Mouse (Mus musculus): ENCODE measurements around the gene Grn. TPM values are rescaled to one million over a fixed set of nuclear protein-coding genes. Genes with fewer than 3 reads are reported as not detected.

Gene Grn
- total RNA-seq, 2 experiments from 2014 or later = 60.6 to 66.4 TPM

- no peak for DNase-seq (ENCODE audit: low spot score in 2 of 2)
- no peak overlapping the region for H3K27ac ChIP-seq
Measured at GRCm38 (mm10) chr11:102415034-102415802, 14.9 kb upstream of the Grn start.

GRCm38 (mm10) chr11:102417160-102417559 lies 13.0 kb upstream of the Grn start:
- no peak overlapping the region for H3K4me3 ChIP-seq
- no peak overlapping the region for H3K27ac ChIP-seq
- TF ChIP-seq CTCF (conservative IDR thresholded peaks at IDR 0.05) = no peak
- DNase-seq (ENCODE audit: low spot score in 2 of 2) = no peak

More at GRCm38 (mm10) chr11:102415034-102415802, 14.9 kb upstream of the Grn start:
- no peak overlapping the region for H3K4me3 ChIP-seq
- TF ChIP-seq CTCF (conservative IDR thresholded peaks at IDR 0.05) = no peak

- Histone ChIP-seq H3K27ac (no peak overlapping the region), H3K4me3 (no peak overlapping the region)
- no peak for DNase-seq (ENCODE audit: low spot score in 2 of 2)
- TF ChIP-seq CTCF (conservative IDR thresholded peaks at IDR 0.05) = no peak
Measured at GRCm38 (mm10) chr11:102418887-102419286, 11.2 kb upstream of the Grn start.

DNA sequence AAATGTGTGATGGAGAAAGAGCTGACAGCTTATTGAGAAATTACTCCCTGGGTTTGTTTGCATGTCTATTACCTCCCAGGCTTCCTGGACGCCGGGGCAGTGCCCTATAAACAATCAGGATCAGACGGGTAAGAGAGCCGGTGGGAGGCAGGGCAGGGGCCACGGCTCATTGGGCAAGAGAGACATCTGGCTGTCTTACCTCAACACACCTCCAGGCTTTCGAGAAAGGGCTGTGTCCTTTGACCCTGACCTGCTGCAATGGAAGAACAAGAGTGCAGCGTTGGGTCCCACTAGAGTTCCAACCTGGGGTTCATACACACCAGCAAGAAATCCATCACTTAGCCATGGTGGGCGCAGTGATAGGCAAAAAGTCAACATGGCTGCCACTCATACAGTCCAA lies 8.6 kb upstream of the Grn start:
- no peak for DNase-seq (ENCODE audit: low spot score in 2 of 2)
- Histone ChIP-seq H3K4me3 (no peak overlapping the region), H3K27ac (no peak overlapping the region)
- no peak for TF ChIP-seq CTCF (conservative IDR thresholded peaks at IDR 0.05)

GRCm38 (mm10) chr11:102424666-102425065 lies 5.4 kb upstream of the Grn start:
- no peak overlapping the region for H3K4me3 ChIP-seq
- H3K27ac ChIP-seq = no peak overlapping the region
- DNase-seq (ENCODE audit: low spot score in 2 of 2) = no peak
- no peak for TF ChIP-seq CTCF (conservative IDR thresholded peaks at IDR 0.05)

DNA sequence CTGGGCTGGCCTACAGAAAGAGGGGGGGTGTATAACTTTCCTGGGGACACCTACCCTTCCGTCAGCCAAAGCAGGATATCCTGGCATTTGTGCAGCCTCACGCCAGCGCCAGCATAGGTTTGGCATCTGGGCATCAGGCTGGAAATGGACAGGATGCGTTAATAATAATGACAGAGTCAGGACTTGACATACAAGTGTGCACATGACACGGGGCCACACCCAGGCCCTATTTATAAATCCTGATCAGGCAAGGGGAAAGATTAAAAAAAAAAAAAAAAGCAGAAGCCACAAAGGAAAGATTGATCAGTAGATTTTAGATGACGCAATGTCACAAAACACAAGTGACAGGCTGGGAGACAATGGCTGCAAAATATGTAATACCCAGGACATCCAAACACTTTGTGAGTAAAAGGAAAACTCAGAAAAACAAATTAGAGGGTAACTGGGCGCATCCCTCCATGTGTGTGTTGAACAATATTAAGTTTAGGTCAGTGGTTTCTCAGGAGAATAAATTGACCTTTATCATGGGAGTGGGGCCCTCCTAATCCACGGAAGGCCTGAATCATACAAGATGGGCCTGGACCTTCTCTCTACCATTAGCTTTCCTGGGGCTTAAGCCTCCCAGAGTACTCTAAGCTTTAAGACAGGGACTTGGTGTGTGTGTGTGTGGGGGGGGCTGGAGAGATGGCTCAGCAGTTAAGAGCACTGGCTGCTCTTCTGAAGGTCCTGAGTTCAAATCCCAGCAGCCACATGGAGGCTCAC lies 4.4 kb upstream of the Grn start:
- H3K4me3 ChIP-seq = no peak overlapping the region
- no peak overlapping the region for H3K27ac ChIP-seq
- no peak for TF ChIP-seq CTCF (conservative IDR thresholded peaks at IDR 0.05)
- no peak for DNase-seq (ENCODE audit: low spot score in 2 of 2)

DNA sequence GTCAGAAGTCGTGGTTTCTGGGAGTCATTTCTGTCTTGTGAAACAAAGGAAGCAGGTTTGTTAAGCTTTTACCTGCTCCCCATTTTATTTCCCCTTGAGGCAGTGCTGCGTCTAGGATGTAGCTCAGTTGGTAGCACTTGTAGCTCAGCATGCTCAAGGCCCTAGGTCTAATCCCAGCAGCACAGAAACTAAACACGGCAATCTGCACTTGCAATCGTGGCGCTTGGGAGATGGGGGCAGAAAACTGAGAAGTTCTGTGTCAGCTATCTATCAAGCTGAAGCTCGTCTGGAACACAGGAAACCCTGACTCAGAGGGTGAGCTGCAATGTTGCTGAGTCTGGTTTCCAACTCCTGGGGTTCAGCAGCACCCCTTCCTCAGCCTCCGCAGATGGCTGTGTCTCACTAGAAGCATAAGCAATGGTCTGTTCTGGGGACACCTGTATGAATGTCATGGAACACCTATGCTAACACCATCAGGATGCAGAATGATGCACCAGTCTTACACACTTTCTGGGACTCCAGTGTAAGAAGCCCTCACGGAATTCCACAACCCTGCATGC lies 1.1 kb upstream of the Grn start:
- no peak for TF ChIP-seq CTCF (conservative IDR thresholded peaks at IDR 0.05)
- H3K4me3 ChIP-seq = no peak overlapping the region
- H3K27ac ChIP-seq = no peak overlapping the region
- no peak for DNase-seq (ENCODE audit: low spot score in 2 of 2)

GRCm38 (mm10) chr11:102429551-102429950 lies 564 bp upstream of the Grn start:
- peak overlapping the region; percentile 72 for H3K27ac ChIP-seq
- DNase-seq (ENCODE audit: low spot score in 2 of 2) = no peak
- TF ChIP-seq CTCF (conservative IDR thresholded peaks at IDR 0.05) = no peak
- peak overlapping the region; percentile 78 for H3K4me3 ChIP-seq

GRCm38 (mm10) chr11:102431018-102431645 lies 1.0 kb downstream of the Grn start:
- Histone ChIP-seq H3K27ac (peak overlapping the region; percentile 88), H3K4me3 (peak overlapping the region; percentile 78)
- DNase-seq (ENCODE audit: low spot score in 2 of 2) = peak in 1 of 2 experiments; percentile 82
- TF ChIP-seq CTCF (conservative IDR thresholded peaks at IDR 0.05) = peak; percentile 87

- Histone ChIP-seq H3K27ac (peak overlapping the region; percentile 53; the same call in 1 of the 2 replicates), H3K4me3 (peak overlapping the region; percentile 26; the same call in 1 of the 2 replicates)
- no peak for TF ChIP-seq CTCF (conservative IDR thresholded peaks at IDR 0.05)
- no peak for DNase-seq (ENCODE audit: low spot score in 2 of 2)
Measured at GRCm38 (mm10) chr11:102431728-102432114, 1.6 kb downstream of the Grn start.

DNA sequence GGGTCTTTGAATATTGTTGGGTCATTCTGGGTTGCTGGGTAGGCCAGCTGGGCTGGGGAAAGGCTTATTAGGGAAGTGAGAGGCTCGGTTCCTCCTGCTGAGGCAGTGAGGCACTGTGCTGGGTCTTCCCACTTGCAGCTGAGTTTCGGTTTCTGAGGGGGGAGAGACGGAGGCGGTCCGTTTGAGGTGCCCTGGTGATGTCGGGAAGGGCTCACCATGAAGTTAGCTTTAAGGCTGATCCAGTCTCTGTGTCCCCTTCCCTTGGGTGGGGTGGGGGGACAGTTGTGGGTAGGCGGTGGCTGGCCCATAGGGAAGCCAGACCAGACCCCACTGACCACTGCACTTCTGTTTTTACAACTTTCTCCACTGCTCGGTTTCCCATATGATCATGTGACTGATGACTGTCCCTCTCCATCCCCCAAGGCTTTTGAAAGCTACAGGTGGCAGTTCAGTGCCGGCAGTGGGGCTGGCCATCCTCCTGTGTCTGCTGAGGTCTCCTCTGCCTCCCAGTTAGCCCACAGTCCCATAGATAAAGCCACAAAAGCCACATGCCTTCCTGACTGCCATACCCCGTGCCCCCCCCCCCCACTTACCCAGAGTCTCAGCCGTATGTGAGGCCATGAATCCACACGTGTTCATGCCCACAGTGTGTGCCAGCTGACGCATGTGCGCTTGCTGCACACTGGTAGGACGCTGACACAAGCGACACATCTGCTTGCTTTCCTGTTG lies 2.2 kb downstream of the Grn start:
- DNase-seq (ENCODE audit: low spot score in 2 of 2) = no peak
- peak overlapping the region; percentile 53; the same call in 1 of the 2 replicates for H3K27ac ChIP-seq
- TF ChIP-seq CTCF (conservative IDR thresholded peaks at IDR 0.05) = no peak
- peak overlapping the region; percentile 26; the same call in 1 of the 2 replicates for H3K4me3 ChIP-seq

DNA sequence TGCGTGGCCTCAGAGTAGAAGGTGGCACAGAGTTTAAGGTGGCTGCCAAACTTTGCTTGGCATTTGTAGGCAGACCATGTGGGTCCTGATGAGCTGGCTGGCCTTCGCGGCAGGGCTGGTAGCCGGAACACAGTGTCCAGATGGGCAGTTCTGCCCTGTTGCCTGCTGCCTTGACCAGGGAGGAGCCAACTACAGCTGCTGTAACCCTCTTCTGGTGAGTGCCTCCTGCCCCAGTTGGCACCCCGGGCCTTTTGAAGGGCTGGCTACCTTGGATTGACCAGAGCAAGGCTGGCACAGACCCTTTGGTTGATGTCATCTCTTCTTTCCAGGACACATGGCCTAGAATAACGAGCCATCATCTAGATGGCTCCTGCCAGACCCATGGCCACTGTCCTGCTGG lies 2.8 kb downstream of the Grn start:
- no peak for DNase-seq (ENCODE audit: low spot score in 2 of 2)
- TF ChIP-seq CTCF (conservative IDR thresholded peaks at IDR 0.05) = no peak
- Histone ChIP-seq H3K4me3 (no peak overlapping the region; the same call in 1 of the 2 replicates), H3K27ac (peak overlapping the region; percentile 62; the same call in 1 of the 2 replicates)

All from layer of hippocampus, adult 2 months (tissue).